Mouse (Mus musculus): ENCODE measurements around the gene Mdk.

The Mdk gene

DNA sequence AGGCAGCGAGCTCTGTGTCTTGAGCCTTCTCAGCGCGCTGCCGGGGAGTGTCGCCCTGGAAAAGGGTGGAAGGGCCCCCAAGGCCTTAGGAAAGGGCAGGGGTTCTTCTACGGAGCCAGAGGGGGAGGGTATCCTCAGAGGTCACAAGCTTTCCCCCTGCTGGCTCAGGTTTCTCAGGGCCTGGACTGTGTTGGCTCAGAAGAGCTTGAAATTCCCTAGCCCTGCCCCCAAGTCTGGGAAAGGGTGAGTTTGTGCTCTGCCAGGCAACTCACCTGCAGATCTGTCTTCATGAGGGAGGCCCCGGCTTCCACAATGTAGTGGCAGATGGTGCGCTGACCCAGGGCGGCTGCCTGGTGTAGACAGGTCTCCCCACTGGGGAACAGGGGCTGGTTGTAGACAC is 1.4 kb upstream of the Mdk start:
- DNase-seq (ENCODE audit: low read depth, low spot score) = no peak

DNA sequence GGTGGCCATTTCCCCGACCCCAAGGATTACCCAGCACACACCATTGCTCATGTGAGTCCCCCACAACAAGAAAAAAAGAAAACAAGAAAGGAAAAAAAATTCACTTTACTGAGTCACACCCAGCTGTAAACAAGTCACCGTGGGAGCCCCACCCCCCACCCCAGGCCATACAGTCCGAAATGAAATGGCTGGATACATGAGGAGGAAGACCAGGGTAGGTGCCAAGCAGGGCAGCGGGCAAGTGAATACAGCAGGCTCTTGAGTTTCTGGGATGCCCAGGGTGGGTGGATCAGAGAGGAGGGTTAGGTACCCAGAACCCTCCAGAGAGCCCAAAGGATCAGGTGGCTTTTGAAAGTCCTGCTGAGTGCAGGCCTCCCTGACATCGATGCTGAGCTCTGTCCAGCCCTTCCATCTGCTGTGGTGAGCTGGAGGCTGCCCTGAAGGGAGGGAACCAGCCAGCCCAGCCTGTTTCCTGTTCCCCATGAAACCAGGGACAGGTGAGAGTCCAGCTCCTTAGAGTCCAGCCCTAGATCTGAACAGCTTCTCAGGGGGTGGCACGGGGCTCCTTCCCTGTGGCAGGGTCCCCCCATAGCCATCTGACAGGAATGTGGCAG is 747 bp upstream of the Mdk start:
- no peak for DNase-seq (ENCODE audit: low read depth, low spot score)

DNA sequence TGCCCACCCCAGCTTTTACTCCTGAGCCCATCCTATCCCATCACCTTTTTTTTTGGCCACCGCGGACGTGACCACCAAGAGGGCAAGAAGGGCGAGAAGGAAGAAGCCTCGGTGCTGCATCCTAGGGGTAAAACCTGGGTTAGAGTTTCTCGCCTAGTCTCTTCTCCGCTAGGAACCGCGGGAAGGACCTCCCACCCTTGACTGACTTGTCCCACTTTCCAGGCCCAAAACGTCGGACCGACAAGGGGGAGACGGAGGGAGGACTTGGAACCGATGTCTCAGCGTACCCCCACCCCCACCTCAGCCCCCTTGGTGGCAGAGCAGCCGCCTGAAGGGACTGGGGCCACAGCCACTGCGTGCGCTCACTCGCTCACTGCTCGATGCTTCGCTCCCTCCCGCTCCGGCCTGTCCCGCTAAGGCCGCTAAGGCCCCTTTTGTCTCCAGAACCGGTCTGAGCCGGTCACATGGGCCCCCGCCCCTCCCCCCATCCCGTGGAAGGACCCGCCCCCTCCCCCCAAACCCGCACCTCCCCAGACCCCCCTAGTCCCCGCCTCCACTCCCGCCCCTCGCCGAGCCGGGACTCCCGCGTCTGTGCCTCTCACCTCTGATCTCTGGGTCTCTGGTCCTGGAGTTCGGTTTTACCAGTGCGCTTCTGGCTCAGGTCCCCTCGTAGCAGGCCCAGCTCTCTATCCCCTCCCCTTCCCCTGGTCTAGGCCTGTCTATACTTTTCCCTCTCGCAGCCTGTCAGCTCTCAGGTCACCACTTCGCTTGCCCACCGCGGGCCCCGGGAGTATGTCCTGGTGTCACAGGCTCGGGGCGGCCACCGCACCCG is 553 bp downstream of the Mdk start:
- DNase-seq (ENCODE audit: low read depth, low spot score) = peak; percentile 91

DNA sequence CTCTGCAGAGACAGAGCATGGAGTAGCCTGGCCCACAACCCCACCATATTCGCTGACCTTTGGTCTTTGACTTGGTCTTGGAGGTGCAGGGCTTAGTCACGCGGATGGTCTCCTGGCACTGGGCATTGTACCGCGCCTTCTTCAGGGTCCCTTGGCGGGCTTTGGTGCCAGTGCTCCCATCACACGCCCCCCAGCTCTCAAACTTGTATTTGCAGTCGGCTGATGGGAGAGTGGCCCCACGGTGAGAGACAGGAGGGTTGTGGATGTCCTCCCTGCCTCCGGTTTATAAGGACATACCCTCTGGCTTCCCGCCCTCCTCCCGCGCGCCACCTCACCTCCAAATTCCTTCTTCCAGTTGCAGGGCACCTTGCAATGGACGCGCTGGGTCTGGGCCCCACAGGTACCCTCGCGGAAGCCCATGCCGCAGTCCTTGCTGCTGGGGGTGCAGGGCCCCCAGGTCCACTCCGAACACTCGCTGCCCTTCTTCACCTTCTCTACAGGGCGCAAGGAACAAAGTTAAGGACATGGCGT is 1.3 kb downstream of the Mdk start:
- peak; percentile 24 for DNase-seq (ENCODE audit: low read depth, low spot score)

DNA sequence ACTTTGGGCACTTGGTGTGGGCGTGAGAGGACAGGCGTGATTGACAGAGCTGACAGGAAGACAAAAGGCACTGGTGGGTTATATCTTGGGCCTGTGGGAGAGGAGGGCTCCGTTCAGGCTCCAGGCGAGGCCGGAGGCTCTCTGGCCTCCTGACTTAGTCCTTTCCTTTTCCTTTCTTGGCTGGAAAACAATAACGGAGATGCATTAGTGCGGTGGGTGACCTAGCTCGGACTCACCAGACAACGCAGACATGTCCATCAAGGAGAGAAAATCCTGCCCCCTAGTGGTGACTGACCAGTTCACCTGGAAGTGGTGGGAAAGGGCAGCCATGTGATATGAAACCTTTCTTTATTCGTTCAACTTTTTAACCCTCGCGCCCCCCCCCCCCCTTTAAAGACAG is 2.2 kb downstream of the Mdk start:
- DNase-seq (ENCODE audit: low read depth, low spot score) = peak; percentile 86

DNA sequence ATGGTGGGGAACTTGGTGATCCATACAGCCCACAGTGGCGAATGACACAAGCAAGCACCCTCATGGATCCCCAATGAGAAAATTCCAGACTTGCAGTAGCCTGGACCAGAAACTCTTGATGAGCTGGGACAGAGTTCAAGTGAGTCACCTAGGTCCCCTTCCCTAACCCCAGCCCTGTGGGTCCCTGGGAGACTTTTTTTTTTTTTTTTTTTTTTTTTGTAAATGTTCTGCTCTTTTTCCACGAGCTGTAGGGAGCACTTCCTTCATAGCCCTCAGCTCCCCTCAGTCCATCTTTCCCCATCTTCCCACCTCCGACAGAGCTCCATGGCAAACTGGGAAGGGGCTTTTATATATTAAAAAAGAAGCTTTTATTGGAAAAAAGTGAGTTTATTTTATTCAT is 2.6 kb downstream of the Mdk start:
- DNase-seq (ENCODE audit: low read depth, low spot score) = no peak

DNA sequence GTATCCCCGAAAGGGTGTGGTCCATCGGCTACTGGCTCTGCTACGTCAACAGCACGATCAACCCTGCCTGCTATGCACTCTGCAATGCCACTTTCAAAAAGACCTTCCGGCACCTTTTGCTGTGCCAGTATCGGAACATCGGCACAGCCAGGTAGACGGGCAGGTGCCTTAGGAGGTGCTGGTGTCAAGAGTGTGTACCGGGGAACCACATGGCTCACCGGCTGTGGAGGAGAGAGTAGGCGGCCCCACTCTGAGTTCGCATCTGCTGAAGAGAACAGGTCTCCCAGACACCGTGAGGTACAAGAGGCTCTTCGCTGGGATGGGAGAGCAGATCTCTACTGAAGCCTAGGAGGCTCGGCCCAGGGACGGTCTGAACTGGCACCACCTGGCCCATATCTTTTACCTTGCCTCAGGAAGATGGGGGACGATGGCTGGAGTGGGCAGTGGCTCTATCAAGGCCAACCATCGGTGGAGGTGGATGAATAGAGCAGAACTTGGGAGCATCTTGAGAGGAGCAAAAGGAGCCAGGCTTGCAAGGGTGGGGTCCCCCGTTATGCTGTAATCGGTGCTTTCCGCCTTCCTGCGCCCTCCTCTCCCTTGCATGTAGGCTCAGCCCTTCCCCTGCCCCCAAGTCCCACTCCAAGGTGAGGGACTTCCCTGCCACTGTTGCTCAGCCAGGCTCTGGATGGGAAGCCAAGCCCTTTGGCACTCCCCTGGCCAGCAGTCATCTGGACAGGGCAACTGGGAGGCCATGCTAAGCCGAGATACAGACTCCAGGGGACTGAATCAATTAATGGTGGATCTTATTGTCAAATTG is 3.4 kb downstream of the Mdk start:
- no peak for DNase-seq (ENCODE audit: low read depth, low spot score)

DNA sequence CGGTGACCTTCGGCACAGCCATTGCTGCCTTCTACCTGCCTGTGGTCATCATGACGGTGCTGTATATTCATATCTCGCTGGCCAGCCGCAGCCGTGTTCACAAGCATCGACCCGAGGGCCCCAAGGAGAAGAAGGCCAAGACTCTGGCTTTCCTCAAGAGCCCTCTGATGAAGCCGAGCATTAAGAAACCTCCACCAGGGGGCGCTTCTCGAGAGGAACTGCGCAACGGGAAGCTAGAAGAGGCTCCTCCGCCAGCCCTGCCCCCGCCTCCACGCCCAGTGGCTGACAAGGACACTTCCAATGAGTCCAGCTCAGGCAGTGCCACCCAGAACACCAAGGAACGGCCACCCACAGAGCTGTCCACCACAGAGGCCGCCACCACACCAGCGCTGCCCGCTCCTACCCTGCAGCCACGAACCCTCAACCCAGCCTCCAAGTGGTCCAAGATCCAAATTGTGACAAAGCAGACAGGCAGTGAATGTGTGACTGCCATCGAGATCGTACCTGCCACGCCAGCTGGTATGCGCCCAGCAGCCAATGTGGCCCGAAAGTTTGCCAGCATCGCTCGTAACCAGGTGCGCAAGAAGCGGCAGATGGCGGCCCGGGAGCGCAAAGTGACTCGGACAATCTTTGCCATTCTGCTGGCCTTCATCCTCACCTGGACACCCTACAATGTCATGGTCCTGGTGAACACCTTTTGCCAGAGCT is 4.1 kb downstream of the Mdk start:
- DNase-seq (ENCODE audit: low read depth, low spot score) = peak; percentile 92

DNA sequence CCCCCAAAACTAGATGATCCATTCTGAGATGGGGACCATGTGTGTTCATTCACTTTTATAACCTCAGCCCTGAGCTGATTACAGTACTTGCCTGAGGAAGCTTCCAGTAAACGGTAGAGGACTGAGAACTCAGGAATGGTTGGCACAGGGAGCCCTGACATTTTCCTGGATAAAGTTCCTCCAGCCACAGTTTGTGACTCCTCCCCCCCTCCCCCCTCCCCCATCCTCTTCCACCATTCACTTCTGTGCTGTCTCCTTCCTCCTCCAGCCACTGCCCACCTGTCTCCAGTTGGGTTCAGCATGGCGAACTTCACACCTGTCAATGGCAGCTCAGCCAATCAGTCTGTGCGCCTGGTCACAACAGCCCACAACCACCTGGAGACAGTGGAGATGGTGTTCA is 5.1 kb downstream of the Mdk start, which contains the start of gene Chrm4:
Gene Chrm4 (plus strand): TSS at position 301 of the 400 bp plus-strand sequence.
- no peak for DNase-seq (ENCODE audit: low read depth, low spot score)

DNA sequence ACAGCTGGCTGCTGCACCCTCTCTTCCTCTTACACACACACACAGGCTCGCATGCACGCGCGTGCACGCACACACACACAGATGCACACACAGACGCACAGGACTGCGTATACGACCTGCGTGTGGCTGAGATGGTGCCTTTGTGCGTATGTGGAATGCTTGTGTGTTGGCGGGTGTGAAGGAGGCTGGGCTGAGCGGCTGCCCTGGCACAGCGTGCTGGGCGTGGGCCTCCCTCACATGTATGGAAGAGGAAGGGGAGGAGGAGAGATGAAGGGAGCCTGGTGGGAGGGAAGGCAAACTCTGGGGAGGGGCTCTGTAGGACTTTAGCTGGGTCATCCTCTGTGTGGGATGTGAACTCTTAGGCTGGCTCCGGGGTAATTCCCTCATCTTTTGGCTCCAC is 6.7 kb downstream of the Mdk start:
- DNase-seq (ENCODE audit: low read depth, low spot score) = no peak

DNA sequence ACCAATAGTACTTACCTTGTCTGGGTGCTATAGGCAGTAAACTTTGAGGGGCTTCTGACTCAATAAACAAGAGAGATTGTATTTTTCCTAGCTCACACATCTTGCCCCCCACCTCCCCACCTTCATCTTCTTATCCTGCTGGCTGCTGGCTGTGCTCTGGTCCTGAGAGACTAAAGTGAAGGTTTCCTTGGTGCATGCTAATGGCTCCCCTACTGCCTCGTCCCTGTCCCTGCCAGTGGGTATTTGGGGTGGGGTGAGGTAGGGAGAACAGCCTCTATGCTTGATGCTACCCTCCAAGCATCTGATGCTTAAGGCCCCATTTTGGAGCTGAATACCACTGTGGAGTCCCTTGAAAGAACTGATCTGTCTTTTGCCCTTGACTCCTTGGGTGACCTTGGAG is 7.4 kb downstream of the Mdk start:
- DNase-seq (ENCODE audit: low read depth, low spot score) = no peak

DNA sequence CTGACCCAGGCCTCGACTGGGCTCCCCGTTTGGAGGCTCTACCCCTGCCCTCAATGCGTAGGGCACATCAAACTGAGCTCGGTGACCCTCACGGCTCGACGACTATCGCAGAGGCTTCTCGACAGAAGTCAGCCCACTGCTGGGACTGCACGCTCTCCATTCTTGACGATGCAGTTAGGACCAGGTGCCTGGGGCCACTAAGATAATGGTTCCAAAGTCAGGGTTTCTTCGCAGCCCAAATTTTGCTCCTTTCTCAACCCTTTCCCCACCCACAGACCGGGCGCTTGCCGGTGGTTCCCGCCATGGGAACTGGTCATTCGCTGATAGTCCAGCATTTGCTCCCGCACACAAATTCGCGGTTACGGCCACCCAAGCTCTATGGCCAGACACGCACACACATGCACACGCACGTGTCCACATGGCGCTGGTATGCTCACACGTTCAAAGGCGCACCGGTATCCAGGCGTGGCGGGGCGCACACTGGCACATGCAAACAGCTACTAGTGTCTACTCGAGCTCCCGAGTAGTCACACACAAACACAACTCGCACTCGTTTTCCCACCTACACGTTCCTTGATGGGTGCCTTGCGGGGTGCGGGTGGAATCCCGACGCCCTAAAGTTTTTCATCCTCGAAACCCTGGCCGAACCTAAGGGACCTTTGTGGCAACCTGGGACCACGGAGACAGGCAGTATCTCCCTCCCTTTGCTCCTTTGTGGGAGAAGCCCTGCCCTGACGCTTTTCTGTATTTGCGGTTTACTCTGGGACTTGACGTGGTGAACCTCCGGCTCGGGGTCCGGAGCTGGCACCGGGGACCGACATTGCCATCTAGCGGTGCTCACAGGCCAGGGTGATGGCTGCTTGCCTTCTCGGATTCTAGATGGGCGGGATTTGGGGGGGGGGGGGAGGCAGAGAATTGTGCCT is 8.4 kb downstream of the Mdk start:
- peak; percentile 90 for DNase-seq (ENCODE audit: low read depth, low spot score)

DNA sequence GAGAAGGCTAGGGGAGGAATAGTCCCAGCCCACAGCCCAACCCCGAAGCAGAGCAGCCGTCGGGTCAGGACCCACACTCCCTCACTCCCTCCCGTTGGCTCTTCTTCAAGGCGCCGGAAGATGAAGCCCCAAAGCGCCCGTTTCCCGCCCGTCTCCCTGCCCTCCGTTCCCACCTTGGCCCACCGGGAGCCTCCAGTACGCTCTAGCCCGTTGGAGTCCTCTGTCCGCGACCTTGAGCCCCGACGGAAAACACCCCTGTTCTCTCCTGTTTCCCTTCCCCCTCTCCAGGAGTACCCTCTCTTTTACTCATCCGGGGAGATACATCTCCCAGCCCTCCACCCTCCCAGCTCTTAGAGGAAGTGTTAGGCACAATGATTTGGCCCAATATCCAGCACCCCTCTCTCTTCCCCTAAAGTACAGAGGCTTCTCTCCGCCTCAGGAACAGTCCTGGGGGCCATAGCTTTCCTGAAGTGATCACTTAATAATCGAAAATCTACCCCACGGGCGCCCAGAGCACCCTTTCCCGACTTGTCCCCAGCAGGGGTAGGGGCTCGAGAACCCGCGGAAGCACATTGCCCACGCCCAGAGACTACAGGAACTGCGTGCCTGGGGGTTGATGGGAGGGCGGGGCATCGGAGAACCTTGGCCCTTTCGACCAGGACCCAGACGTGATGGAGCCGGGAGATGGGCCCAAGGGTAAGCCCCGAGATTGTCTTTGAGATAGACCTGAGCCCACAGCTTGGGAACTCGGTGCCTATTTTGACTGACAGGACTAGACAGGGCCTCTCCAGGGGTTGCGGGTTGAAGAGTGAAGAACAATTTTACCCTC is 9.3 kb downstream of the Mdk start:
- DNase-seq (ENCODE audit: low read depth, low spot score) = peak; percentile 68

DNA sequence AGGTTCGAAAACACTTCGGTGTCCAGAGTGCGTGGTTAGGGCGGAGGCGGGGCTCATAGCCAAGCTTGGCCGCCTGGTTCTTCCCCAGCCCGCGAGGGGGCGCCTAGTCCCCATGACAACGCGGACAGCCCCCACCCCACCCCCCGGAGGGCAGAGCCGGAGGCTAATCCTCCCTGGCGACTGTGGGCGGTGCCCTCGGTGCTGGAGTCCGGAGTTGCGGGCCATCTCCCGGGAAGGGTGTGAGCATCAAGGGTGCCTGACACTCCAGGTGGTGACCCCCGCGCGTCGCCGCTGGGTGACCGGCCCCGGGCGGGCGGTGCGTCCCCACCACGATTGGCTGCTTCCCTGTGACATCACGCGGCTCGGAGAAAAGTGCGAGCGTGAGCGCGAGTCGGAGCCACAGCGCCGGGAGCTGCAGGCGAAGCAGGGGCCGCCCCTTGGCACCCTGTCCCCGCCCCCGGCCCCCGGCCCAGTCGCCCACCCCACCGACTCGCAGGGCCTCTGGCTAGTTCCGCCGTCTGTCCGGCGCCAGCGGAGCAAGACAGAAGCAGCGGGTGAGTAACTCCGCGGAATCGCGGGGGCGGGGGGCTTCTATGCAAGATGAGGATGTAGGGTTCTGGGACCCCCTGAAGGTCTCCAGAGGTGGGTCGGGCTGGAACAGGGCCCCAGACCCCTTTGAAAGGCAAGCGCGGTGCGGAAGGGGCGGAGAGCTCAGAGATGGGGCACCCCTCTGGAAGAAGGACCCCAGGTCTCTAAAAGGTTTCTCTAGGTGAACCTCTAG is 10.1 kb downstream of the Mdk start:
- DNase-seq (ENCODE audit: low read depth, low spot score) = peak; percentile 93

DNA sequence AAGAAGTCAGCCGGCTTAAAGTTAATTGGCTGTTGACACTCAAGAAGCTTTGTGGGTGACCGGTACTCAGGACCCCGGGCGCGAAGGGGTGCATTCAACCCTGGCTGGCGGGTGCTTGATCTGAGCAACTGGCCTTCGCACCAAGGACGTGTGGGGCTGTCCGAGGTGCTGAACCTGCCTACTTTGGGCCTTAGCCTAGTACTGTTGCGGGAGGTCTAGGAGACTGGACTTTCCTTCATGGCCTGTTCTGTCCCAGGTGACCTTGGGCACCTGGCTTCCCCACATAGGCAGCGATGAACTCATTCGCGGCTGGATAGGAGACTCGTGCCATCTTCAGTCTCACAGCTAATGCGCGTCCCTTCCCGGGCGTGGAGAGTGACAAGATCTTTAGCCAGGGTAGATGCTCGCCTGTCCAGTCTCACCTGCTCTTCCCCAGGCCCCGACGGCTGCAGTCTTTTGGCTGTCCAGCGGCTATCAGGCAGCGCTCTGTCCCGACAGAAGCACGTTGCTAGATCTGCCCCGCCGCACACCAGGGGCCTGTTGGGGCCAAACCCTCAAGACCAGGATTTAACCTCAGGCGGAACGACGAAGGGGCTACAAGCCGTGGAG is 10.8 kb downstream of the Mdk start:
- peak; percentile 72 for DNase-seq (ENCODE audit: low read depth, low spot score)

DNA sequence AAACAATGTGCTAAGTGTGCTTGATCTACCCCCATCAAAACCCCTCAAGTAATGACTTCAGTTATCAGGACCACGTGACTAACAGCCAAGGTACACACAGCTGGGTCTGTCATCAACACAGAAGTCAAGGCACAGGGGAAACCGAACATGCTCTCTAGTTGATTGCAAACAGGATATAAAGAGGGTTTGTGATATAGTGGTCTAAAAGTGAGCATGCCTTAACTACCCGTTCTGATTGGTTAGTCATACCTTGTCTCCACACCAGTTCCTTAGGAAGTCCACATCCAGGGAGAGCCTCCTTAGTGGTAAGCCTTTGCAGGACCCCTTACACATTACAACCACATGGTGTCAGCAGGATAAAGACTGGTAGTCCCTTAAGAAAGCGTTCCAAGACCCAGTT is 12.0 kb downstream of the Mdk start:
- no peak for DNase-seq (ENCODE audit: low read depth, low spot score)

DNA sequence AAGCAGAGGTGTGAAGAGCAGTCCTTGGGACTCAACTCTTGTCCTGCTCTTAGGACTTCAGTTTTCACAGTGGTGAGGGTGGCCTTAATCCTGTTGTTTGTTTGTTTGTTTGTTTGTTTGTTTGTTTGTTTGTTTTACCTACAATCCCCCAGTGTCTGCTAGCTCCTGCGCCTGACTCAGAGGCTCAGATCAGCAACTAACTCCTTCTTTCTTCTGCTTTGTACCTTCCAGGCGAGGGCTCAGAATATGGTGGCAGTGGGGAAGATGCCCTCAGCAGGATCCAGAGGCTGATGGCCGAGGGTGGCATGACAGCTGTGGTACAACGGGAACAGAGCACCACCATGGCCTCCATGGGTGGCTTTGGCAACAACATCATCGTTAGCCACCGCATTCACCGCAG is 15.0 kb downstream of the Mdk start:
- no peak for DNase-seq (ENCODE audit: low read depth, low spot score)

DNA sequence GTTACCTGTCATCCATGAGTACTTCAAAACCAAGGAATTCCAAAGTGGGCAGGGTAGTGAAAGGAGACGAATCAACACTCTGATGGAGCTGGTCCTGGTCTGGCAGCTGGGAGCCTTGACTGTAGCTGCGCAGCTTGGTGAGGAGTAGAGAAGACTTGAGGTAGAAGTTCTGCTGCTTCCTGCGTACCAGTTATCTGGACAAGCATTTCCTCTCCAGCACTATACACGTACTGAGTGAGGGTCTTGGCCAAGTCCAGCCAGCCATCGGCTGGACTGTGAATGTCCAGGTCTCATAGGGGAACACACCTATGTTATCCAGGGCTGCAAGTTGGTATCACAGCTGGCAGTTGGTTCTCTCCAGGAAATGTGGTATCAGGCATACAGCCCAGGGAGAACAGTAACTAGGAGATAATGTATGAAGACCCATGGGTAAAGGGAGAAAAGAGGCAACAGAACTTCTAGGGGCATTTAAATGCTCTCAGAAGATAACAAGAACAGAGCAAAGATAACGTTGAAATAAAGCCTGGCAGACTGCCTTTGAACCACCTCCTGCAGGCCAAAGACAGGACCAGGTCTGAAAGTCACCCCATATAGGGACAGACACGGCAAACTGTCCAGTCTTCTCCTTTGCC is 15.6 kb downstream of the Mdk start:
- DNase-seq (ENCODE audit: low read depth, low spot score) = no peak
